Mouse (Mus musculus) olfactory bulb, adult 2 months (tissue): Measurements from ENCODE around the gene Gxylt1. TPM values are rescaled to one million over a fixed set of nuclear protein-coding genes. Genes with fewer than 3 reads are reported as not detected.

ENCODE experiments used
- H3K27ac ChIP-seq: fragments of 200-500 bp; 2 replicates; pipeline ENCODE4 v1.5.1; 2012; ENCODE audit warnings: low read depth, low read length; ENCODE audit not compliant: insufficient read depth
- H3K4me1 ChIP-seq: fragments of 200-500 bp; 2 replicates; pipeline ENCODE4 v1.6.1; 2012; ENCODE audit warnings: low read length; ENCODE audit not compliant: control insufficient read depth, insufficient read depth
- H3K4me3 ChIP-seq: fragments of 200-500 bp; 2 replicates; pipeline ENCODE4 v1.5.1; 2012; ENCODE audit warnings: mild to moderate bottlenecking, low read depth, low read length, moderate library complexity; ENCODE audit not compliant: insufficient read depth
- CTCF ChIP-seq: fragments of 200-500 bp; IDR thresholded peaks from 2 replicates; pipeline ENCODE4 v1.5.1; 2012; ENCODE audit warnings: low read depth, mild to moderate bottlenecking, low read length, moderate library complexity; ENCODE audit not compliant: insufficient read depth
- POLR2A ChIP-seq: fragments of 200-500 bp; IDR thresholded peaks from 2 replicates; pipeline ENCODE4 v1.6.1; 2012; ENCODE audit warnings: mild to moderate bottlenecking, low read depth, low read length, moderate library complexity; ENCODE audit not compliant: insufficient read depth
- WGBS: fragments of 180-500 bp; shearing (Covaris S2); methylation state at CpG from one replicate; pipeline ENCODE4 v1.1.7; 2018; 5-methylcytosine and 5-hydroxymethylcytosine counted together
- polyA plus RNA-seq: library from polyadenylated mRNA; stranded (reverse); fragments of >200 nt; gene quantifications from 2 replicates; pipeline ENCODE4 v1.2.4, GENCODE M21; 2012; ENCODE audit warnings: low replicate concordance; ENCODE audit not compliant: missing spikeins, insufficient read depth, insufficient read length

Gene Gxylt1
- polyA plus RNA-seq, 1 experiment: not detected

GRCm38 (mm10) chr15:93283349-93283748 is 8.4 kb upstream of the Gxylt1 start:
- Histone ChIP-seq H3K27ac (no peak overlapping the region), H3K4me3 (no peak overlapping the region), H3K4me1 (peaks cover 2% of the 10 kb centered on the region; the same call in 1 of the 2 replicates)
- TF ChIP-seq CTCF: no peak
- TF ChIP-seq POLR2A: no peak
- 77% methylated on average over 11 of the region's 11 CpGs for WGBS

GRCm38 (mm10) chr15:93276276-93276675 is 1.3 kb upstream of the Gxylt1 start:
- WGBS: 2% methylated on average over 14 of the region's 14 CpGs
- Histone ChIP-seq H3K4me1 (peaks cover 8% of the 10 kb centered on the region), H3K4me3 (peak overlapping the region; percentile 21), H3K27ac (no peak overlapping the region)
- no peak for TF ChIP-seq POLR2A
- no peak for TF ChIP-seq CTCF

- Histone ChIP-seq H3K4me3 (peak overlapping the region; percentile 57), H3K4me1 (peaks cover 8% of the 10 kb centered on the region), H3K27ac (peak overlapping the region; percentile 38)
- TF ChIP-seq CTCF (no peak), POLR2A (no peak)
- under 1% methylated on average over 21 of the region's 21 CpGs for WGBS
Observed at GRCm38 (mm10) chr15:93275623-93276022, 644 bp upstream of the Gxylt1 start.

GRCm38 (mm10) chr15:93273788-93274678 is 946 bp downstream of the Gxylt1 start:
- Histone ChIP-seq H3K27ac (no peak overlapping the region), H3K4me1 (peaks cover 8% of the 10 kb centered on the region), H3K4me3 (peak overlapping the region; percentile 57)
- TF ChIP-seq POLR2A: no peak
- TF ChIP-seq CTCF: no peak
- WGBS: 36% methylated on average over 19 of the region's 19 CpGs

GRCm38 (mm10) chr15:93272948-93273347 is 2.0 kb downstream of the Gxylt1 start:
- Histone ChIP-seq H3K4me3 (no peak overlapping the region), H3K27ac (no peak overlapping the region), H3K4me1 (peaks cover 8% of the 10 kb centered on the region)
- WGBS: 86% methylated on average over 9 of the region's 9 CpGs
- no peak for TF ChIP-seq CTCF
- TF ChIP-seq POLR2A: no peak

GRCm38 (mm10) chr15:93270289-93270855 is 4.6 kb downstream of the Gxylt1 start:
- Histone ChIP-seq H3K27ac (no peak overlapping the region), H3K4me3 (no peak overlapping the region), H3K4me1 (peaks cover 6% of the 10 kb centered on the region)
- TF ChIP-seq CTCF (no peak), POLR2A (no peak)
- 76% methylated on average over 9 of the region's 9 CpGs for WGBS

GRCm38 (mm10) chr15:93269572-93269971 is 5.4 kb downstream of the Gxylt1 start:
- TF ChIP-seq POLR2A: no peak
- 97% methylated on average over 7 of the region's 7 CpGs for WGBS
- H3K27ac ChIP-seq: no peak overlapping the region
- H3K4me1 ChIP-seq: peaks cover 6% of the 10 kb centered on the region
- no peak overlapping the region for H3K4me3 ChIP-seq

GRCm38 (mm10) chr15:93268001-93268400 is 7.0 kb downstream of the Gxylt1 start:
- Histone ChIP-seq H3K27ac (no peak overlapping the region), H3K4me1 (peaks cover 3% of the 10 kb centered on the region; the same call in 1 of the 2 replicates), H3K4me3 (no peak overlapping the region)
- WGBS: 97% methylated on average over 1 of the region's 1 CpGs
- TF ChIP-seq POLR2A (no peak), CTCF (no peak)

GRCm38 (mm10) chr15:93267479-93267878 is 7.5 kb downstream of the Gxylt1 start:
- Histone ChIP-seq H3K4me1 (peaks cover 3% of the 10 kb centered on the region; the same call in 1 of the 2 replicates), H3K27ac (no peak overlapping the region), H3K4me3 (no peak overlapping the region)
- no peak for TF ChIP-seq POLR2A
- no peak for TF ChIP-seq CTCF
- WGBS: 80% methylated on average over 8 of the region's 8 CpGs
